Mouse (Mus musculus): ENCODE results near the gene Cmah. TPM values are rescaled to one million over a fixed set of nuclear protein-coding genes. Genes with fewer than 3 reads are reported as not detected.

Cmah gene
- polyA plus RNA-seq, 1 experiment: 0.12 TPM

DNA sequence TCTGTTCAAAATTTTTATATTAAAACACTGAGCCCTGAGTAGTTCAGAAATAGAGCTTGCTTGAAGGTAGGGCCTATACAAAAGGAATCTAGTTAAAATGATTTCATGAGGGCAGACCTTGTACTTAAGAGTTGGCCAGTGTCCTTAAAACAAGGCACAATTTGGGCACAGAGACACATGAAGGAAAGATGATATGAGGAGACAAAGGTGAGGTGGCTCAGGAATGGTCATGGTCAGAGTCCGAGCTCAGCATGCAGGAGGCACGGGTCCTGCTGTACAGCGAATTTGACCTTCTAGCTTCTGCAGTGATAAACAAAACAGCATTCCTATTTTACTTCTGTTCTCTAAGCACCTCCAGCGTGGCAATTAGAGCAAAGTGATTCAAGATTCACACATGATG lies 118.9 kb downstream of the Cmah start:
- Histone ChIP-seq H3K27me3 (ENCODE audit: control insufficient read depth, insufficient read depth, low read length, poor library complexity, severe bottlenecking) (no peaks in the 10 kb centered on the region), H3K27ac (ENCODE audit: insufficient read depth, low read length) (no peak overlapping the region), H3K4me3 (ENCODE audit: low read depth, low read length) (no peak overlapping the region), H3K9me3 (replicated peaks; ENCODE audit: control insufficient read depth, insufficient read depth, low read length, poor library complexity, severe bottlenecking) (no peaks in the 10 kb centered on the region), H3K36me3 (ENCODE audit: control insufficient read depth, insufficient read depth, low read length, poor library complexity, severe bottlenecking) (no peaks in the 10 kb centered on the region), H3K9ac (ENCODE audit: low read depth, poor library complexity, severe bottlenecking) (no peak overlapping the region), H3K4me1 (ENCODE audit: control insufficient read depth, insufficient read depth, low read length) (no peaks in the 10 kb centered on the region)
- TF ChIP-seq EP300 (IDR thresholded peaks at IDR 0.05; ENCODE audit: insufficient read depth, low read depth, low read length) (no peak), CTCF (IDR thresholded peaks at IDR 0.05; ENCODE audit: low read depth, low read length) (no peak), POLR2A (IDR thresholded peaks at IDR 0.05; ENCODE audit: insufficient read depth, low read length) (no peak)

- TF ChIP-seq EP300 (IDR thresholded peaks at IDR 0.05; ENCODE audit: insufficient read depth, low read depth, low read length) (no peak), CTCF (IDR thresholded peaks at IDR 0.05; ENCODE audit: low read depth, low read length) (no peak), POLR2A (IDR thresholded peaks at IDR 0.05; ENCODE audit: insufficient read depth, low read length) (no peak)
- H3K9ac ChIP-seq (ENCODE audit: low read depth, poor library complexity, severe bottlenecking): no peak overlapping the region
- no peaks in the 10 kb centered on the region for H3K27me3 ChIP-seq (ENCODE audit: control insufficient read depth, insufficient read depth, low read length, poor library complexity, severe bottlenecking)
- H3K9me3 ChIP-seq (replicated peaks; ENCODE audit: control insufficient read depth, insufficient read depth, low read length, poor library complexity, severe bottlenecking): no peaks in the 10 kb centered on the region
- no peak overlapping the region for H3K27ac ChIP-seq (ENCODE audit: insufficient read depth, low read length)
- no peak overlapping the region for H3K4me3 ChIP-seq (ENCODE audit: low read depth, low read length)
- no peaks in the 10 kb centered on the region for H3K36me3 ChIP-seq (ENCODE audit: control insufficient read depth, insufficient read depth, low read length, poor library complexity, severe bottlenecking)
- H3K4me1 ChIP-seq (ENCODE audit: control insufficient read depth, insufficient read depth, low read length): no peaks in the 10 kb centered on the region
Observed at GRCm38 (mm10) chr13:24447043-24447442, 119.8 kb downstream of the Cmah start.

- Histone ChIP-seq H3K4me3 (ENCODE audit: low read depth, low read length) (no peak overlapping the region), H3K27me3 (ENCODE audit: control insufficient read depth, insufficient read depth, low read length, poor library complexity, severe bottlenecking) (no peaks in the 10 kb centered on the region), H3K36me3 (ENCODE audit: control insufficient read depth, insufficient read depth, low read length, poor library complexity, severe bottlenecking) (no peaks in the 10 kb centered on the region), H3K27ac (ENCODE audit: insufficient read depth, low read length) (no peak overlapping the region), H3K9me3 (replicated peaks; ENCODE audit: control insufficient read depth, insufficient read depth, low read length, poor library complexity, severe bottlenecking) (no peaks in the 10 kb centered on the region), H3K9ac (ENCODE audit: low read depth, poor library complexity, severe bottlenecking) (no peak overlapping the region), H3K4me1 (ENCODE audit: control insufficient read depth, insufficient read depth, low read length) (no peaks in the 10 kb centered on the region)
- TF ChIP-seq CTCF (IDR thresholded peaks at IDR 0.05; ENCODE audit: low read depth, low read length) (no peak), EP300 (IDR thresholded peaks at IDR 0.05; ENCODE audit: insufficient read depth, low read depth, low read length) (no peak), POLR2A (IDR thresholded peaks at IDR 0.05; ENCODE audit: insufficient read depth, low read length) (no peak)
Observed at GRCm38 (mm10) chr13:24448578-24448977, 121.4 kb downstream of the Cmah start.

DNA sequence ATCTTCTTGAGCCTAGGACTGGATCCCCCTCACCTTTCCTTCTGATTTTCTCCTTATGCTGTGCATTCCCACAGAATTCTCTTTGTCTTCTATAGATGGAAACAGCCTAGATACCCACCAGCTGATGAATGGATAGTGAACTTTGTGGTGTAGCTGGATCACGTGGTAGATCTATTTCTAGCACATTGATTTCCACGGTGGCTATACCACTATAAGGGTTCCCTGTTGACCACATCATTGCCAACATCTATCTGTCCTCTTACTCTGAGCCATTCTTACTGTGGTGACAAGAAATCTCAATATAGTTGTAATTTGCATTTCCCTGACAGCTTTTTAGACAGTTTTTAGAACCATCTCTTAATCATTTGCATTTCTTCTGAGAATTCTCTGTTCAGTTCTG lies 124.3 kb downstream of the Cmah start:
- Histone ChIP-seq H3K27me3 (ENCODE audit: control insufficient read depth, insufficient read depth, low read length, poor library complexity, severe bottlenecking) (no peaks in the 10 kb centered on the region), H3K9me3 (replicated peaks; ENCODE audit: control insufficient read depth, insufficient read depth, low read length, poor library complexity, severe bottlenecking) (no peaks in the 10 kb centered on the region), H3K4me3 (ENCODE audit: low read depth, low read length) (no peak overlapping the region), H3K36me3 (ENCODE audit: control insufficient read depth, insufficient read depth, low read length, poor library complexity, severe bottlenecking) (no peaks in the 10 kb centered on the region), H3K9ac (ENCODE audit: low read depth, poor library complexity, severe bottlenecking) (no peak overlapping the region), H3K4me1 (ENCODE audit: control insufficient read depth, insufficient read depth, low read length) (no peaks in the 10 kb centered on the region), H3K27ac (ENCODE audit: insufficient read depth, low read length) (no peak overlapping the region)
- no peak for TF ChIP-seq CTCF (IDR thresholded peaks at IDR 0.05; ENCODE audit: low read depth, low read length)

DNA sequence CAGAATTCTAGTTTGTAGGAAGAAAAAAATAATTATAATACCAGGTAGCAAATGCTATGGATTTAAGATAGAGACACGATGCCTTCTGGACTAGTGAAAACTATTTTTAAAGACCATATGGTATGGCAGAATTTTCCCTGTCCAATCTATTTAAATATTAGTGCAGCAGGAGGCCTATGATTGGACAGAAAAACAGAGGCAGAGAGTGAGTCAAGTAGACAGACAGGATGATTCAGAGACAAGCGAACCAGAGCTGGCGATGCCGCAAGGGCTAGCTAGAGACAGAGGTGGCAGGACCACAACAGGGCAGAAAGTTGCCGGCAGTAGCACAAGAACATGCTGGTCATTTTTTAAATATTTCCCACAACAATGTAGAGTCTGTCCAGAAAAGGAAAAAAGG lies 126.5 kb downstream of the Cmah start:
- Histone ChIP-seq H3K27me3 (ENCODE audit: control insufficient read depth, insufficient read depth, low read length, poor library complexity, severe bottlenecking) (no peaks in the 10 kb centered on the region), H3K9me3 (replicated peaks; ENCODE audit: control insufficient read depth, insufficient read depth, low read length, poor library complexity, severe bottlenecking) (no peaks in the 10 kb centered on the region), H3K36me3 (ENCODE audit: control insufficient read depth, insufficient read depth, low read length, poor library complexity, severe bottlenecking) (no peaks in the 10 kb centered on the region), H3K4me3 (ENCODE audit: low read depth, low read length) (no peak overlapping the region), H3K4me1 (ENCODE audit: control insufficient read depth, insufficient read depth, low read length) (no peaks in the 10 kb centered on the region), H3K27ac (ENCODE audit: insufficient read depth, low read length) (no peak overlapping the region), H3K9ac (ENCODE audit: low read depth, poor library complexity, severe bottlenecking) (no peak overlapping the region)
- TF ChIP-seq POLR2A (IDR thresholded peaks at IDR 0.05; ENCODE audit: insufficient read depth, low read length): no peak
- TF ChIP-seq CTCF (IDR thresholded peaks at IDR 0.05; ENCODE audit: low read depth, low read length): no peak
- TF ChIP-seq EP300 (IDR thresholded peaks at IDR 0.05; ENCODE audit: insufficient read depth, low read depth, low read length): no peak

DNA sequence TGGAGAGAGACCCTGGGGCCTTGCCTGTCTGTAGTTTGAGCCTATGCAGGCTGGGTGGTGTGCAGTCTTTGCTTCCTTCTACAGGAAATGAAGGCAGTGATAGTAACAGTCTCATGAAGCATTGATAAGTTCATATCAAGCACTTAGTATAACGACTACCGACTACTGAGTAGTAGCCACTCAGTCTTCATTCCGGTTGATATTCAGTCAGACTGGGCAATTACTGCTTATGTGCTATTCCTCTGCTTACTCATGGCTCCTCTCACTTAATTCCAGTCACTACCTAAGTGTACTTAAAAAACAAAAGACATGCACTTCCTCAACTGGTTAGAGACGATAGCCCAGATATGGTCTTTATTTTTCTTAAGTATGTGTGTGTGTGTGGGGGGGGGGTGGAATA lies 129.2 kb downstream of the Cmah start:
- no peak for TF ChIP-seq POLR2A (IDR thresholded peaks at IDR 0.05; ENCODE audit: insufficient read depth, low read length)
- TF ChIP-seq EP300 (IDR thresholded peaks at IDR 0.05; ENCODE audit: insufficient read depth, low read depth, low read length): no peak
- no peak for TF ChIP-seq CTCF (IDR thresholded peaks at IDR 0.05; ENCODE audit: low read depth, low read length)
- no peaks in the 10 kb centered on the region for H3K27me3 ChIP-seq (ENCODE audit: control insufficient read depth, insufficient read depth, low read length, poor library complexity, severe bottlenecking)
- no peaks in the 10 kb centered on the region for H3K9me3 ChIP-seq (replicated peaks; ENCODE audit: control insufficient read depth, insufficient read depth, low read length, poor library complexity, severe bottlenecking)
- H3K4me3 ChIP-seq (ENCODE audit: low read depth, low read length): no peak overlapping the region
- H3K9ac ChIP-seq (ENCODE audit: low read depth, poor library complexity, severe bottlenecking): no peak overlapping the region
- H3K36me3 ChIP-seq (ENCODE audit: control insufficient read depth, insufficient read depth, low read length, poor library complexity, severe bottlenecking): no peaks in the 10 kb centered on the region
- H3K27ac ChIP-seq (ENCODE audit: insufficient read depth, low read length): no peak overlapping the region
- H3K4me1 ChIP-seq (ENCODE audit: control insufficient read depth, insufficient read depth, low read length): no peaks in the 10 kb centered on the region

All from ES-Bruce4 (cell line).